Mouse (Mus musculus): ENCODE data around the gene Gm5901. TPM values are rescaled to one million over a fixed set of nuclear protein-coding genes. Genes with fewer than 3 reads are reported as not detected.
"Not testable (repeated sequence)": the region's sequence is repeated elsewhere in the genome, so short reads cannot be mapped to it uniquely, and the experiment has no call there.

Gm5901 gene
- not detected in 2 replicates for polyA plus RNA-seq (2015; fragmentation: Nextera tagmentation; extraction: Ambion mirVana)

GRCm38 (mm10) chr7:105374866-105375265, at the start of gene Gm5901:
Gene Gm5901 (plus strand): TSS chr7:105375038.
- 100% methylated on average over 1 of the region's 1 CpGs for WGBS
- ATAC-seq (replicated peaks), result 0 out of 2 replicates have a peak, but pooled peaks have one; percentile 16
- H3K9ac ChIP-seq (replicated peaks), result no peak within 1 kb of the TSS
- H3K9me3 ChIP-seq, result no peaks in the 10 kb centered on the region
- no peak within 1 kb of the TSS for H3K27ac ChIP-seq (replicated peaks)
- no peak within 1 kb of the TSS for H3K4me3 ChIP-seq
- no peaks in the 10 kb centered on the region for H3K4me1 ChIP-seq
- H3K4me2 ChIP-seq (replicated peaks), result no peak within 1 kb of the TSS
- no peaks in the 10 kb centered on the region for H3K27me3 ChIP-seq
- H3K36me3 ChIP-seq, result peaks cover 39% of the 10 kb centered on the region

GRCm38 (mm10) chr7:105325302-105325701, 49.5 kb upstream of the Gm5901 start:
- Histone ChIP-seq H3K27me3 (no peaks in the 10 kb centered on the region), H3K4me2 (replicated peaks) (no peak overlapping the region), H3K27ac (replicated peaks) (no peak overlapping the region), H3K9me3 (no peaks in the 10 kb centered on the region), H3K36me3 (no peaks in the 10 kb centered on the region), H3K9ac (replicated peaks) (no peak overlapping the region), H3K4me1 (no peaks in the 10 kb centered on the region), H3K4me3 (no peak overlapping the region)
- no peak for ATAC-seq (replicated peaks)
- 79% methylated on average over 2 of the region's 2 CpGs for WGBS

- Histone ChIP-seq H3K36me3 (no peaks in the 10 kb centered on the region), H3K27me3 (no peaks in the 10 kb centered on the region), H3K27ac (replicated peaks) (no peak within 1 kb of the TSS), H3K9ac (replicated peaks) (no peak within 1 kb of the TSS), H3K4me1 (no peaks in the 10 kb centered on the region), H3K4me2 (replicated peaks) (no peak within 1 kb of the TSS), H3K4me3 (no peak within 1 kb of the TSS), H3K9me3 (no peaks in the 10 kb centered on the region)
- no peak for ATAC-seq (replicated peaks)
- WGBS, result 84% methylated on average over 1 of the region's 1 CpGs
Observed at GRCm38 (mm10) chr7:105334004-105334403, 40.8 kb upstream of the Gm5901 start, which contains the start of gene Olfr690. Gene Olfr690 (minus strand): TSS chr7:105334104.

GRCm38 (mm10) chr7:105342170-105342569, 32.7 kb upstream of the Gm5901 start, which contains the start of gene Olfr691:
Gene Olfr691 (minus strand): TSS chr7:105342270.
- ATAC-seq (replicated peaks), result no peak
- Histone ChIP-seq H3K9ac (replicated peaks) (no peak within 1 kb of the TSS), H3K4me3 (no peak within 1 kb of the TSS), H3K4me1 (no peaks in the 10 kb centered on the region), H3K27me3 (no peaks in the 10 kb centered on the region), H3K27ac (replicated peaks) (no peak within 1 kb of the TSS), H3K4me2 (replicated peaks) (no peak within 1 kb of the TSS), H3K36me3 (no peaks in the 10 kb centered on the region), H3K9me3 (no peaks in the 10 kb centered on the region)
- WGBS, result 58% methylated on average over 1 of the region's 1 CpGs

- no peak for ATAC-seq (replicated peaks)
- H3K27me3 ChIP-seq, result no peaks in the 10 kb centered on the region
- 65% methylated on average over 2 of the region's 2 CpGs for WGBS
Observed at GRCm38 (mm10) chr7:105342752-105343151, 32.1 kb upstream of the Gm5901 start.

GRCm38 (mm10) chr7:105356064-105356463, 18.8 kb upstream of the Gm5901 start:
- not testable (repeated sequence) for H3K27ac ChIP-seq (replicated peaks); H3K4me1 ChIP-seq; H3K4me2 ChIP-seq (replicated peaks); H3K9ac ChIP-seq (replicated peaks); ATAC-seq (replicated peaks); H3K9me3 ChIP-seq; H3K4me3 ChIP-seq; H3K36me3 ChIP-seq; H3K27me3 ChIP-seq
- no CpG with 5 or more reads among the region's 5 CpGs for WGBS

More at GRCm38 (mm10) chr7:105342752-105343151, 32.1 kb upstream of the Gm5901 start:
- no peaks in the 10 kb centered on the region for H3K4me1 ChIP-seq
- no peak overlapping the region for H3K4me2 ChIP-seq (replicated peaks)
- no peaks in the 10 kb centered on the region for H3K36me3 ChIP-seq
- no peaks in the 10 kb centered on the region for H3K9me3 ChIP-seq
- H3K27ac ChIP-seq (replicated peaks), result no peak overlapping the region
- H3K9ac ChIP-seq (replicated peaks), result no peak overlapping the region
- H3K4me3 ChIP-seq, result no peak overlapping the region

GRCm38 (mm10) chr7:105356487-105356886, 18.4 kb upstream of the Gm5901 start:
- H3K36me3 ChIP-seq; H3K9me3 ChIP-seq; H3K27ac ChIP-seq (replicated peaks); H3K27me3 ChIP-seq; ATAC-seq (replicated peaks); H3K4me2 ChIP-seq (replicated peaks); H3K4me3 ChIP-seq; H3K4me1 ChIP-seq; H3K9ac ChIP-seq (replicated peaks): not testable (repeated sequence)
- WGBS, result 93% methylated on average over 1 of the region's 2 CpGs

- Histone ChIP-seq H3K27me3 (no peaks in the 10 kb centered on the region), H3K9me3 (no peaks in the 10 kb centered on the region), H3K36me3 (no peaks in the 10 kb centered on the region), H3K4me3 (no peak overlapping the region), H3K4me2 (replicated peaks) (no peak overlapping the region), H3K4me1 (no peaks in the 10 kb centered on the region), H3K9ac (replicated peaks) (no peak overlapping the region), H3K27ac (replicated peaks) (no peak overlapping the region)
- 94% methylated on average over 2 of the region's 2 CpGs for WGBS
- no peak for ATAC-seq (replicated peaks)
Observed at GRCm38 (mm10) chr7:105361713-105362112, 13.1 kb upstream of the Gm5901 start.

GRCm38 (mm10) chr7:105367268-105367667, 7.6 kb upstream of the Gm5901 start:
- Histone ChIP-seq H3K36me3 (peaks cover 3% of the 10 kb centered on the region; the same call in 1 of the 2 replicates), H3K4me1 (no peaks in the 10 kb centered on the region), H3K4me3 (no peak overlapping the region), H3K27ac (replicated peaks) (no peak overlapping the region), H3K9me3 (no peaks in the 10 kb centered on the region), H3K9ac (replicated peaks) (no peak overlapping the region), H3K4me2 (replicated peaks) (no peak overlapping the region), H3K27me3 (no peaks in the 10 kb centered on the region)
- 95% methylated on average over 5 of the region's 5 CpGs for WGBS
- no peak for ATAC-seq (replicated peaks)

- no peaks in the 10 kb centered on the region for H3K9me3 ChIP-seq
- WGBS, result 93% methylated on average over 1 of the region's 1 CpGs
Observed at GRCm38 (mm10) chr7:105367930-105368329, 6.9 kb upstream of the Gm5901 start, which contains the start of gene Olfr692. Gene Olfr692 (plus strand): TSS chr7:105368230.

GRCm38 (mm10) chr7:105368521-105368920, 6.3 kb upstream of the Gm5901 start:
- H3K9ac ChIP-seq (replicated peaks), result no peak overlapping the region
- no peak overlapping the region for H3K27ac ChIP-seq (replicated peaks)
- H3K27me3 ChIP-seq, result no peaks in the 10 kb centered on the region
- H3K4me2 ChIP-seq (replicated peaks), result no peak overlapping the region
- WGBS, result 92% methylated on average over 4 of the region's 4 CpGs
- H3K36me3 ChIP-seq, result peaks cover 3% of the 10 kb centered on the region
- no peak overlapping the region for H3K4me3 ChIP-seq
- H3K9me3 ChIP-seq, result no peaks in the 10 kb centered on the region
- no peak; the same call in 1 of the 2 replicates for ATAC-seq (replicated peaks)
- no peaks in the 10 kb centered on the region for H3K4me1 ChIP-seq

More at GRCm38 (mm10) chr7:105367930-105368329, 6.9 kb upstream of the Gm5901 start, which contains the start of gene Olfr692:
- H3K27me3 ChIP-seq, result no peaks in the 10 kb centered on the region
- ATAC-seq (replicated peaks), result no peak
- H3K36me3 ChIP-seq, result peaks cover 3% of the 10 kb centered on the region; the same call in 1 of the 2 replicates
- no peak within 1 kb of the TSS for H3K4me3 ChIP-seq
- H3K27ac ChIP-seq (replicated peaks), result no peak within 1 kb of the TSS
- no peak within 1 kb of the TSS for H3K9ac ChIP-seq (replicated peaks)
- H3K4me1 ChIP-seq, result no peaks in the 10 kb centered on the region
- no peak within 1 kb of the TSS for H3K4me2 ChIP-seq (replicated peaks)

- Histone ChIP-seq H3K4me1 (no peaks in the 10 kb centered on the region), H3K4me3 (no peak overlapping the region), H3K4me2 (replicated peaks) (no peak overlapping the region), H3K27me3 (no peaks in the 10 kb centered on the region), H3K9me3 (no peaks in the 10 kb centered on the region), H3K27ac (replicated peaks) (no peak overlapping the region), H3K36me3 (peaks cover 20% of the 10 kb centered on the region), H3K9ac (replicated peaks) (no peak overlapping the region)
- ATAC-seq (replicated peaks), result no peak
- 100% methylated on average over 1 of the region's 1 CpGs for WGBS
Observed at GRCm38 (mm10) chr7:105372912-105373311, 1.9 kb upstream of the Gm5901 start.

- no peak overlapping the region for H3K9ac ChIP-seq (replicated peaks)
- ATAC-seq (replicated peaks), result no peak
- no peak overlapping the region for H3K4me2 ChIP-seq (replicated peaks)
- H3K27me3 ChIP-seq, result no peaks in the 10 kb centered on the region
- no peak overlapping the region for H3K4me3 ChIP-seq
- H3K9me3 ChIP-seq, result no peaks in the 10 kb centered on the region
- no peak overlapping the region for H3K27ac ChIP-seq (replicated peaks)
- peaks cover 26% of the 10 kb centered on the region for H3K36me3 ChIP-seq
- WGBS, result 79% methylated on average over 4 of the region's 4 CpGs
- no peaks in the 10 kb centered on the region for H3K4me1 ChIP-seq
Observed at GRCm38 (mm10) chr7:105373509-105373908, 1.3 kb upstream of the Gm5901 start.

Data from forebrain, embryonic 15.5 days (tissue).